Mouse (Mus musculus): ENCODE results near the gene Veph1. TPM values are rescaled to one million over a fixed set of nuclear protein-coding genes. Genes with fewer than 3 reads are reported as not detected.
"Not testable (repeated sequence)": the region's sequence is repeated elsewhere in the genome, so short reads cannot be mapped to it uniquely, and the experiment has no call there.

The Veph1 gene
- polyA plus RNA-seq, 1 experiment from 2014 or later, result 4.4 TPM

- H3K27me3 ChIP-seq (ENCODE audit: control insufficient read depth, insufficient read depth, low read length), result no peaks in the 10 kb centered on the region
- WGBS, result 86% methylated on average over 9 of the region's 9 CpGs
- no peak overlapping the region for H3K4me3 ChIP-seq (ENCODE audit: low read depth, low read length)
- DNase-seq (ENCODE audit: low spot score) (no peak), ATAC-seq (ENCODE audit: insufficient read depth, low FRiP score, low TSS enrichment) (no peak)
- no peak overlapping the region for H3K4me2 ChIP-seq (ENCODE audit: low read depth)
- no peaks in the 10 kb centered on the region for H3K36me3 ChIP-seq (ENCODE audit: control insufficient read depth, insufficient read depth, low read length)
- H3K9ac ChIP-seq (ENCODE audit: low read length), result no peak overlapping the region
- no peaks in the 10 kb centered on the region for H3K9me3 ChIP-seq (ENCODE audit: control insufficient read depth, low read length)
- H3K4me1 ChIP-seq (ENCODE audit: control insufficient read depth, insufficient read depth, low read length), result no peaks in the 10 kb centered on the region
- no peak overlapping the region for H3K27ac ChIP-seq (ENCODE audit: low read depth, low read length)
These were observed 42.0 kb downstream of the Veph1 start for GRCm38 (mm10) chr3:66254504-66255105.

GRCm38 (mm10) chr3:66251842-66252241 lies 44.8 kb downstream of the Veph1 start:
- Histone ChIP-seq H3K4me1 (ENCODE audit: control insufficient read depth, insufficient read depth, low read length) (no peaks in the 10 kb centered on the region), H3K4me2 (ENCODE audit: low read depth) (no peak overlapping the region), H3K9ac (ENCODE audit: low read length) (no peak overlapping the region), H3K4me3 (ENCODE audit: low read depth, low read length) (no peak overlapping the region), H3K27ac (ENCODE audit: low read depth, low read length) (no peak overlapping the region), H3K36me3 (ENCODE audit: control insufficient read depth, insufficient read depth, low read length) (no peaks in the 10 kb centered on the region), H3K27me3 (ENCODE audit: control insufficient read depth, insufficient read depth, low read length) (no peaks in the 10 kb centered on the region), H3K9me3 (ENCODE audit: control insufficient read depth, low read length) (no peaks in the 10 kb centered on the region)
- ATAC-seq (ENCODE audit: insufficient read depth, low FRiP score, low TSS enrichment) (no peak), DNase-seq (ENCODE audit: low spot score) (no peak)
- WGBS, result 84% methylated on average over 7 of the region's 7 CpGs

DNA sequence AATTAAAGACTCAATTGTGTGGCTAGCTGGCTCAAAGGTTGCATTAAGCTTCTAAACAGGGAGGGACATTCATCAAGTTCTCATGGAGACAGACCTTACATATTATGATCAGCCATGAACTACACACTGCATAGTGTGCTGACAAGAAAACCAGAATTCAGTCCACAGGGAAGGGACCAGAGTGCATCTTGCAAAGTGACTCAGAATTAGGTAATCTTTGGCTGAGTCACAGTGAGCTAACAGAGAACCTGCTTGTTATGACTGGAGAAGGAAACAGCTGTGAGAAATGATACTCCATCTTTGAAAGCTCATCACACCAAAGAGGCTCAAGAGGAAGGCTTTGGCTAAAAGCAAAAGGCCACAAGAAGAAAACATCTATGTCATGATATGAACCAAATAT lies 56.2 kb downstream of the Veph1 start:
- Histone ChIP-seq H3K9me3 (ENCODE audit: control insufficient read depth, low read length) (no peaks in the 10 kb centered on the region), H3K4me2 (ENCODE audit: low read depth) (no peak overlapping the region), H3K36me3 (ENCODE audit: control insufficient read depth, insufficient read depth, low read length) (no peaks in the 10 kb centered on the region), H3K4me3 (ENCODE audit: low read depth, low read length) (no peak overlapping the region), H3K27me3 (ENCODE audit: control insufficient read depth, insufficient read depth, low read length) (no peaks in the 10 kb centered on the region), H3K9ac (ENCODE audit: low read length) (no peak overlapping the region), H3K4me1 (ENCODE audit: control insufficient read depth, insufficient read depth, low read length) (no peaks in the 10 kb centered on the region), H3K27ac (ENCODE audit: low read depth, low read length) (no peak overlapping the region)
- DNase-seq (ENCODE audit: low spot score), result no peak
- ATAC-seq (ENCODE audit: insufficient read depth, low FRiP score, low TSS enrichment), result no peak

GRCm38 (mm10) chr3:66236234-66236871 lies 60.3 kb downstream of the Veph1 start:
- not testable (repeated sequence) for DNase-seq (ENCODE audit: low spot score); H3K36me3 ChIP-seq (ENCODE audit: control insufficient read depth, insufficient read depth, low read length); H3K9me3 ChIP-seq (ENCODE audit: control insufficient read depth, low read length); H3K27ac ChIP-seq (ENCODE audit: low read depth, low read length); ATAC-seq (ENCODE audit: insufficient read depth, low FRiP score, low TSS enrichment); H3K4me2 ChIP-seq (ENCODE audit: low read depth); H3K27me3 ChIP-seq (ENCODE audit: control insufficient read depth, insufficient read depth, low read length); H3K4me3 ChIP-seq (ENCODE audit: low read depth, low read length); H3K9ac ChIP-seq (ENCODE audit: low read length); H3K4me1 ChIP-seq (ENCODE audit: control insufficient read depth, insufficient read depth, low read length)
- 57% methylated on average over 4 of the region's 4 CpGs for WGBS

- Histone ChIP-seq H3K27ac (ENCODE audit: low read depth, low read length) (no peak overlapping the region), H3K27me3 (ENCODE audit: control insufficient read depth, insufficient read depth, low read length) (no peaks in the 10 kb centered on the region), H3K4me3 (ENCODE audit: low read depth, low read length) (no peak overlapping the region), H3K4me1 (ENCODE audit: control insufficient read depth, insufficient read depth, low read length) (peaks cover 5% of the 10 kb centered on the region; the same call in 1 of the 2 replicates), H3K9me3 (ENCODE audit: control insufficient read depth, low read length) (no peaks in the 10 kb centered on the region), H3K4me2 (ENCODE audit: low read depth) (no peak overlapping the region), H3K36me3 (ENCODE audit: control insufficient read depth, insufficient read depth, low read length) (no peaks in the 10 kb centered on the region), H3K9ac (ENCODE audit: low read length) (no peak overlapping the region)
- WGBS, result 83% methylated on average over 15 of the region's 15 CpGs
- ATAC-seq (ENCODE audit: insufficient read depth, low FRiP score, low TSS enrichment) (no peak), DNase-seq (ENCODE audit: low spot score) (no peak)
These were observed 71.6 kb downstream of the Veph1 start for GRCm38 (mm10) chr3:66224931-66225537.

GRCm38 (mm10) chr3:66221243-66221611 lies 75.4 kb downstream of the Veph1 start:
- H3K4me3 ChIP-seq (ENCODE audit: low read depth, low read length), result peak overlapping the region; percentile 55
- H3K36me3 ChIP-seq (ENCODE audit: control insufficient read depth, insufficient read depth, low read length), result no peaks in the 10 kb centered on the region
- peaks cover 5% of the 10 kb centered on the region; the same call in 1 of the 2 replicates for H3K4me1 ChIP-seq (ENCODE audit: control insufficient read depth, insufficient read depth, low read length)
- H3K4me2 ChIP-seq (ENCODE audit: low read depth), result peak overlapping the region; percentile 97
- peak; percentile 15; the same call in 1 of the 2 replicates for ATAC-seq (ENCODE audit: insufficient read depth, low FRiP score, low TSS enrichment)
- peak overlapping the region; percentile 72 for H3K9ac ChIP-seq (ENCODE audit: low read length)
- no peak overlapping the region for H3K27ac ChIP-seq (ENCODE audit: low read depth, low read length)
- peak; percentile 40 for DNase-seq (ENCODE audit: low spot score)
- no peaks in the 10 kb centered on the region for H3K27me3 ChIP-seq (ENCODE audit: control insufficient read depth, insufficient read depth, low read length)
- H3K9me3 ChIP-seq (ENCODE audit: control insufficient read depth, low read length), result no peaks in the 10 kb centered on the region
- WGBS, result 1% methylated on average over 11 of the region's 11 CpGs

GRCm38 (mm10) chr3:66220554-66221242 lies 75.9 kb downstream of the Veph1 start:
- peak; percentile 91 for ATAC-seq (ENCODE audit: insufficient read depth, low FRiP score, low TSS enrichment)
- no peaks in the 10 kb centered on the region for H3K36me3 ChIP-seq (ENCODE audit: control insufficient read depth, insufficient read depth, low read length)
- H3K4me3 ChIP-seq (ENCODE audit: low read depth, low read length), result peak overlapping the region; percentile 55
- H3K27ac ChIP-seq (ENCODE audit: low read depth, low read length), result peak overlapping the region; percentile 21; the same call in 1 of the 2 replicates
- H3K9me3 ChIP-seq (ENCODE audit: control insufficient read depth, low read length), result no peaks in the 10 kb centered on the region
- WGBS, result under 1% methylated on average over 48 of the region's 54 CpGs
- H3K4me1 ChIP-seq (ENCODE audit: control insufficient read depth, insufficient read depth, low read length), result peaks cover 5% of the 10 kb centered on the region; the same call in 1 of the 2 replicates
- peak; percentile 71 for DNase-seq (ENCODE audit: low spot score)
- H3K4me2 ChIP-seq (ENCODE audit: low read depth), result peak overlapping the region; percentile 97
- no peaks in the 10 kb centered on the region for H3K27me3 ChIP-seq (ENCODE audit: control insufficient read depth, insufficient read depth, low read length)
- H3K9ac ChIP-seq (ENCODE audit: low read length), result peak overlapping the region; percentile 72

DNA sequence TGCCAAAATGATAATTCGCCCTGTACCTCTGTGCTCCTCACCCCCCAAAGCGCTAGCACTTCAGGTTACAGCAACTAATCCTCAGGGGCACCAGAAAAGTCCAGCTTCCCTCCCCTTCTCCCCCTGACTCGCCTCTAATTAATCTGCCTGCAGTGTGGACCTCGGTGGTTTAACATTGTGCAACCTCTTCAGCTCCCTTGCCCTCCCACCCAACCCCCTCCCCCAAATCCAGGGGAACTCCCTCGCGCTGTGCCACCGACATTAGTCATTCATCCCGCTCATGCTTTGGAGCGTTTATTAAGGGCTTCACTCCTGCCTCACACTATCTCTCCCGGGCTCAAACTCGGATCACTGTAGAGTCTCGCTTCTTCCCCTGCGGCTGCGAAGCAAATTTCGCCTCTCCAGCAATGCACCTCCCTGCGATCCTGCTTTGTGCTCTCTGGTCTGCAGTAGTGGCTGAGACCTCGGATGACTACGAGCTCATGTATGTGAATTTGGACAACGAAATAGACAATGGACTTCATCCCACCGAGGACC lies 76.9 kb downstream of the Veph1 start, which contains the start of gene Ptx3:
Gene Ptx3, plus strand, starts transcription at position 256 of the 537 bp plus-strand sequence.
- no peaks in the 10 kb centered on the region for H3K27me3 ChIP-seq (ENCODE audit: control insufficient read depth, insufficient read depth, low read length)
- no peaks in the 10 kb centered on the region for H3K36me3 ChIP-seq (ENCODE audit: control insufficient read depth, insufficient read depth, low read length)
- ATAC-seq (ENCODE audit: insufficient read depth, low FRiP score, low TSS enrichment), result peak; percentile 8; the same call in 1 of the 2 replicates
- peak within 1 kb of the TSS; percentile 97 for H3K4me2 ChIP-seq (ENCODE audit: low read depth)
- H3K9me3 ChIP-seq (ENCODE audit: control insufficient read depth, low read length), result no peaks in the 10 kb centered on the region
- H3K27ac ChIP-seq (ENCODE audit: low read depth, low read length), result peak within 1 kb of the TSS; percentile 21; the same call in 1 of the 2 replicates
- WGBS, result 2% methylated on average over 20 of the region's 20 CpGs
- peak within 1 kb of the TSS; percentile 55 for H3K4me3 ChIP-seq (ENCODE audit: low read depth, low read length)
- DNase-seq (ENCODE audit: low spot score), result peak; percentile 60
- peaks cover 5% of the 10 kb centered on the region; the same call in 1 of the 2 replicates for H3K4me1 ChIP-seq (ENCODE audit: control insufficient read depth, insufficient read depth, low read length)
- H3K9ac ChIP-seq (ENCODE audit: low read length), result peak within 1 kb of the TSS; percentile 72

All from neural tube, embryonic 11.5 days (tissue).